9 mouse cellular contexts compared by ENCODE assay signal in the genomic region with DNA sequence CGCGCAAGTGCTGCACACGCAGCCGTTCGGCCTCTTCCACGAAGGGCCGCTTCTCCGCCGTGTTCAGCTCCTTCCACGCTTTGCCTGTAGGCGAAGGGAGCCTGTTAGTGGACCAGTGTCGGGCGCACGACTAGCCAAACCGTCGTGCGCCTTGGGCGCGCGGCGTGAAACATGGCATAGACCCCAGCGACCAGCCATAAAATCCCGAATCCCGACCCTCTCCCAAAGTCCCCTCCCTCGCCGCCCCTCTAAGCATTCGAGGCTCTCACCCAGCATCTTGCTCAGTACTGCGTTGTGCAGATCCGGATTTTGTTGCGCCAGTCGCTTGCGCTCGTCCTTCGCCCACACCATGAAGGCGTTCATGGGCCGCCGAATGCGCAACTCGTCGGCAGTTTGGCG. TPM values are rescaled to one million over a fixed set of nuclear protein-coding genes. Genes with fewer than 3 reads are reported as not detected.
A peak's percentile ranks its signal among the peaks of the same experiment; 100 is the strongest.
DNase-seq lines count a peak whose midpoint lies in the region; ATAC-seq and TF ChIP-seq lines count a peak whose summit lies in the region.
"Had no signal": no experiment of that assay in that cellular context is flagged by ENCODE, and none has a peak within 500 bp of the region (broad histone marks: within the 10 kb centered on the region; RNA-seq: fewer than 3 reads in every experiment).

No protein-coding gene starts in this region.

- DNase-seq in kidney, postnatal 0 days (ENCODE audit: low spot score), result no peak
- DNase-seq in kidney, adult 8-10 months, result no peak
- no peak for DNase-seq in embryonic facial prominence, embryonic 11.5 days (ENCODE audit: low spot score)
- DNase-seq in right cerebral cortex, postnatal 14 days, result no peak
- DNase-seq in ovary, adult 18-20 months (ENCODE audit: low spot score), result no peak
- no peak for DNase-seq in urinary bladder, adult 18-20 months (ENCODE audit: low spot score in 2 of 2)

- peak overlapping the region; percentile 43 for H3K4me3 ChIP-seq in kidney, postnatal 0 days (replicated peaks; ENCODE audit: low read depth, low read length)
- peak overlapping the region; percentile 41 for H3K4me3 ChIP-seq in embryonic facial prominence, embryonic 11.5 days (ENCODE audit: low read depth, low read length)
- peak overlapping the region; percentile 46 for H3K4me3 ChIP-seq in hindbrain, embryonic 16.5 days (ENCODE audit: low read length)
- no peak overlapping the region for H3K4me3 ChIP-seq in myocyte

- no peak for TF ChIP-seq POLR2A in myocyte (IDR thresholded peaks at IDR 0.05; ENCODE audit: insufficient read length, low read depth)

- peak overlapping the region; percentile 58 for H3K4me2 ChIP-seq in kidney, postnatal 0 days (ENCODE audit: low read length)
- H3K4me2 ChIP-seq in embryonic facial prominence, embryonic 11.5 days (ENCODE audit: low read depth, low read length), result peak overlapping the region; percentile 81
- peak overlapping the region; percentile 66 for H3K4me2 ChIP-seq in hindbrain, embryonic 16.5 days (ENCODE audit: low read length)
- peak overlapping the region; percentile 24 for H3K4me2 ChIP-seq in myocyte (ENCODE audit: low read depth)

- peak overlapping the region; percentile 63 for H3K27ac ChIP-seq in kidney, postnatal 0 days
- no peak overlapping the region for H3K27ac ChIP-seq in embryonic facial prominence, embryonic 11.5 days (replicated peaks; ENCODE audit: low read depth, low read length)
- H3K27ac ChIP-seq in hindbrain, embryonic 16.5 days (ENCODE audit: low read depth, low read length), result peak overlapping the region; percentile 4; the same call in 1 of the 2 replicates

- no peaks in the 10 kb centered on the region for H3K79me2 ChIP-seq in myocyte (ENCODE audit: control insufficient read depth, insufficient read depth)

- TF ChIP-seq CTCF in kidney, postnatal 0 days (IDR thresholded peaks at IDR 0.05; ENCODE audit: low read depth), result no peak

- WGBS in kidney, postnatal 0 days, result 1% methylated on average over 41 of the region's 41 CpGs
- 1% methylated on average over 41 of the region's 41 CpGs for whole genome bisulfite sequencing in embryonic facial prominence, embryonic 11.5 days
- WGBS in hindbrain, embryonic 16.5 days, result 2% methylated on average over 41 of the region's 41 CpGs

- no peaks in the 10 kb centered on the region for H3K9me3 ChIP-seq in kidney, postnatal 0 days (replicated peaks; ENCODE audit: low read length)
- H3K9me3 ChIP-seq in embryonic facial prominence, embryonic 11.5 days (replicated peaks; ENCODE audit: control insufficient read depth, low read length), result no peaks in the 10 kb centered on the region
- H3K9me3 ChIP-seq in hindbrain, embryonic 16.5 days (ENCODE audit: control insufficient read depth, low read length), result no peaks in the 10 kb centered on the region

- H3K9ac ChIP-seq in kidney, postnatal 0 days (ENCODE audit: low read depth, low read length), result peak overlapping the region; percentile 62
- peak overlapping the region; percentile 37 for H3K9ac ChIP-seq in embryonic facial prominence, embryonic 11.5 days (replicated peaks; ENCODE audit: low read length)
- H3K9ac ChIP-seq in hindbrain, embryonic 16.5 days (ENCODE audit: low read depth, low read length), result peak overlapping the region; percentile 57

- H3K36me3 ChIP-seq in kidney, postnatal 0 days (ENCODE audit: insufficient read depth, low read length), result no peaks in the 10 kb centered on the region
- no peaks in the 10 kb centered on the region for H3K36me3 ChIP-seq in embryonic facial prominence, embryonic 11.5 days (replicated peaks; ENCODE audit: control insufficient read depth, insufficient read depth, low read depth, low read length)
- no peaks in the 10 kb centered on the region for H3K36me3 ChIP-seq in hindbrain, embryonic 16.5 days (ENCODE audit: control insufficient read depth, insufficient read depth, low read length)
- no peaks in the 10 kb centered on the region for H3K36me3 ChIP-seq in myocyte (ENCODE audit: control insufficient read depth, insufficient read depth)

- H3ac ChIP-seq in myocyte (ENCODE audit: control insufficient read depth, insufficient read length), result no peak overlapping the region

- H3K4me1 ChIP-seq in kidney, postnatal 0 days (replicated peaks; ENCODE audit: insufficient read depth, low read length), result peaks cover 19% of the 10 kb centered on the region
- peaks cover 2% of the 10 kb centered on the region; the same call in 1 of the 2 replicates for H3K4me1 ChIP-seq in embryonic facial prominence, embryonic 11.5 days (ENCODE audit: control insufficient read depth, insufficient read depth, low read length)
- peaks cover 15% of the 10 kb centered on the region for H3K4me1 ChIP-seq in hindbrain, embryonic 16.5 days (ENCODE audit: control insufficient read depth, insufficient read depth, low read depth, low read length)

- ATAC-seq in kidney, postnatal 0 days (replicated peaks; ENCODE audit: low FRiP score, low read depth), result no peak
- ATAC-seq in embryonic facial prominence, embryonic 11.5 days (replicated peaks; ENCODE audit: insufficient number of reproducible peaks, low FRiP score, low TSS enrichment, low read depth), result no peak
- ATAC-seq in hindbrain, embryonic 16.5 days, result no peak
- ATAC-seq: Patski had no signal

- peaks cover 34% of the 10 kb centered on the region for H3K27me3 ChIP-seq in kidney, postnatal 0 days (ENCODE audit: insufficient read depth, low read length)
- H3K27me3 ChIP-seq in embryonic facial prominence, embryonic 11.5 days (ENCODE audit: control insufficient read depth, insufficient read depth, low read length), result peaks cover 42% of the 10 kb centered on the region
- peaks cover 37% of the 10 kb centered on the region for H3K27me3 ChIP-seq in hindbrain, embryonic 16.5 days (replicated peaks; ENCODE audit: control insufficient read depth, insufficient read depth, low read length)
- H3K27me3 ChIP-seq in myocyte (ENCODE audit: control insufficient read depth, insufficient read depth, insufficient read length), result peaks cover 36% of the 10 kb centered on the region

TF ChIP-seq in myocyte, 11 proteins besides CTCF, POLR2A, EP300 and RAD21:
- TF ChIP-seq E2F4 (IDR thresholded peaks at IDR 0.05; ENCODE audit: insufficient read depth) (no peak), CEBPB (IDR thresholded peaks at IDR 0.05; ENCODE audit: insufficient read depth, poor library complexity, severe bottlenecking) (no peak), TCF3 (IDR thresholded peaks at IDR 0.05; ENCODE audit: insufficient read length, low read depth) (no peak), TCF12 (IDR thresholded peaks at IDR 0.05; ENCODE audit: insufficient read depth, poor library complexity, severe bottlenecking) (no peak), POLR2AphosphoS2 (IDR thresholded peaks at IDR 0.05; ENCODE audit: insufficient read length, low read depth) (no peak), MYOG (IDR thresholded peaks at IDR 0.05; ENCODE audit: control insufficient read depth in 1 of 3, insufficient read depth in 1 of 3, insufficient read length in 2 of 3, low read depth in 2 of 3) (no peak), MYOD1 (IDR thresholded peaks at IDR 0.05; ENCODE audit: control insufficient read depth in 1 of 3, insufficient read length in 2 of 3, low read depth in 2 of 3) (no peak), MAX (IDR thresholded peaks at IDR 0.05; ENCODE audit: low read depth) (no peak), REST (IDR thresholded peaks at IDR 0.05; ENCODE audit: insufficient read depth, insufficient read length) (no peak), SRF (IDR thresholded peaks at IDR 0.05; ENCODE audit: control insufficient read depth, insufficient read length, low read depth) (no peak), USF1 (IDR thresholded peaks at IDR 0.05; ENCODE audit: low read depth) (no peak)

RNA-seq across cellular contexts. Expression of gene Sox18, which starts 0.5 kb away (rescaled TPM):
- polyA plus RNA-seq in kidney, postnatal 0 days (2015; fragmentation: Nextera tagmentation; extraction: Ambion mirVana), result 56.6 and 62.2 TPM in 2 replicates
- 15.9 and 20.4 TPM in 2 replicates for polyA plus RNA-seq in embryonic facial prominence, embryonic 11.5 days (2014; fragmentation: Nextera tagmentation; extraction: Ambion mirVana)
- 18.0 TPM in 2 replicates for polyA plus RNA-seq in hindbrain, embryonic 16.5 days (2015; fragmentation: Nextera tagmentation; extraction: Ambion mirVana)
- 0.04 TPM for polyA plus RNA-seq in myocyte (2012; fragmentation: generic; extraction: Trizol)

RNA-seq across cellular contexts. Expression of gene Tcea2, which starts 9.2 kb away (rescaled TPM):
- 22.6 and 23.4 TPM in 2 replicates for polyA plus RNA-seq in kidney, postnatal 0 days (2015; fragmentation: Nextera tagmentation; extraction: Ambion mirVana)
- polyA plus RNA-seq in embryonic facial prominence, embryonic 11.5 days (2014; fragmentation: Nextera tagmentation; extraction: Ambion mirVana), result 21.8 and 22.5 TPM in 2 replicates
- polyA plus RNA-seq in hindbrain, embryonic 16.5 days (2015; fragmentation: Nextera tagmentation; extraction: Ambion mirVana), result 47.7 and 50.0 TPM in 2 replicates
- polyA plus RNA-seq in myocyte (2012; fragmentation: generic; extraction: Trizol), result 3.0 TPM

RNA-seq across cellular contexts. Expression of gene Gm29797, which starts 14.1 kb away (rescaled TPM):
- polyA plus RNA-seq in kidney, postnatal 0 days (2015; fragmentation: Nextera tagmentation; extraction: Ambion mirVana), result not detected in 2 replicates
- polyA plus RNA-seq in embryonic facial prominence, embryonic 11.5 days (2014; fragmentation: Nextera tagmentation; extraction: Ambion mirVana), result 0.29 and 0.39 TPM in 2 replicates
- not detected in 2 replicates for polyA plus RNA-seq in hindbrain, embryonic 16.5 days (2015; fragmentation: Nextera tagmentation; extraction: Ambion mirVana)
- not detected for polyA plus RNA-seq in myocyte (2012; fragmentation: generic; extraction: Trizol)

RNA-seq across cellular contexts. Expression of gene Rgs19, which starts 22.9 kb away (rescaled TPM):
- polyA plus RNA-seq in kidney, postnatal 0 days (2015; fragmentation: Nextera tagmentation; extraction: Ambion mirVana), result 38.9 and 41.7 TPM in 2 replicates
- polyA plus RNA-seq in embryonic facial prominence, embryonic 11.5 days (2014; fragmentation: Nextera tagmentation; extraction: Ambion mirVana), result 74.3 and 83.0 TPM in 2 replicates
- 68.9 and 71.9 TPM in 2 replicates for polyA plus RNA-seq in hindbrain, embryonic 16.5 days (2015; fragmentation: Nextera tagmentation; extraction: Ambion mirVana)
- 39.5 TPM for polyA plus RNA-seq in myocyte (2012; fragmentation: generic; extraction: Trizol)

RNA-seq across cellular contexts. Expression of gene Lkaaear1, which starts 27.3 kb away (rescaled TPM):
- polyA plus RNA-seq in kidney, postnatal 0 days (2015; fragmentation: Nextera tagmentation; extraction: Ambion mirVana), result not detected in 2 replicates
- not detected in 2 replicates for polyA plus RNA-seq in embryonic facial prominence, embryonic 11.5 days (2014; fragmentation: Nextera tagmentation; extraction: Ambion mirVana)
- not detected in 2 replicates for polyA plus RNA-seq in hindbrain, embryonic 16.5 days (2015; fragmentation: Nextera tagmentation; extraction: Ambion mirVana)
- polyA plus RNA-seq in myocyte (2012; fragmentation: generic; extraction: Trizol), result not detected
- polyA plus RNA-seq: Patski had no signal

Comparison
In these comparisons a context has a peak if more than half of its experiments do, and no peak if none do; other contexts are left out.
1. H3K4me2 ChIP-seq: peak in every context shown above with its lines; median percentile 81 in embryonic facial prominence, embryonic 11.5 days; 66 in hindbrain, embryonic 16.5 days; 58 in kidney, postnatal 0 days; 24 in myocyte.
2. RNA of gene Sox18, which starts 0.5 kb away (polyA plus RNA-seq): 56.6 to 62.2 TPM in kidney, postnatal 0 days, 18.0 TPM in hindbrain, embryonic 16.5 days and 15.9 to 20.4 TPM in embryonic facial prominence, embryonic 11.5 days; 0.04 TPM in myocyte (single experiment); every median in the first group is over 10 times any median in the second.
3. Peak in every context shown above with its lines, with median percentiles within 50 percentile points of each other: H3K9ac ChIP-seq.